Mouse (Mus musculus): ENCODE measurements around the gene Pyroxd2.

DNA sequence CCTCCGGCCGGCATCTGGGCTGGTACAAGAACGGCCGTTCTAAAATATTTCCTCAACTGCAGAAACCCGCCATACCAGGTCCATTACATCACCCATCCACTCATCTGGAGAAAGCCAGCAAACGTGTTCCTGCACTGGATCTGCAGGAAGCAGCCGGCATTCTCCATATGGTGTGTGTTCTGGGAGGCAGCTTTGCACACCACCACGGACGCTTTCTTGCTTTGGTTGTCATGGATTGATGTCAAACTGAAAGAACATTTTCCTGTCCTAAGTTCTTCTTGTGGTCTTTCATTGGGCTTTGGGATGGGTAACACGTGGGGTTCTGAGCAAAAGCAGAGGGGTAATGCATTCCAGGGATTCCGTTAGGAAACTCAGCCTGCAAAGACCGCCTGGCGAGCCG lies 10.7 kb downstream of the Pyroxd2 start:
- TF ChIP-seq CTCF (IDR thresholded peaks at IDR 0.05; ENCODE audit: extremely low read depth, insufficient read depth, insufficient read length, insufficient replicate concordance) (no peak), POLR2A (IDR thresholded peaks at IDR 0.05; ENCODE audit: low read depth, low read length) (no peak)

Measured in spleen, adult 2 months (tissue).